In the genomic region with DNA sequence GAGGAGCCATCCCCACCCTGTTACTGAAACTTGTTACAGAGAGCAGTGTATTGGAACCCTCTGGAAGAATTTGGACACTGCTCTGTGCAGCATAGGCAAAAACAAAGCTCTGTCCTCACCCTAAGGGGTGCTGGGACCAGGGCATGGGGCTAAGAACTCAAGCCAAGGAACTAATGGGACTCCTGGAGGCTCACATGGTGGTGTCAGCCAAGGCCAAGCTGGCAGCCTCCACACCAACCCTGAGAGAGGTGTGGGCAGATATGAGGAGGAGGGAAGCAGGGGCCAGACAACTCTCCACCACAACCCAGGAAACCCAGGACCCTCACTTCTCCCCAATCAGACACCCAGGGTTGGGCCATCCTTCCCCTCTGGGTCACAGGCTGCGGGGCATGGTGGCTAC, we compare ENCODE assay signal across 18 mouse cellular contexts.
DNase-seq lines count a peak whose midpoint lies in the region; ATAC-seq and TF ChIP-seq lines count a peak whose summit lies in the region.
"Had no signal": no experiment of that assay in that cellular context is flagged by ENCODE, and none has a peak within 500 bp of the region (broad histone marks: within the 10 kb centered on the region; RNA-seq: fewer than 3 reads in every experiment).

No protein-coding gene starts in this region.

- peaks cover 66% of the 10 kb centered on the region for H3K4me1 ChIP-seq in heart, embryonic 12.5 days (replicated peaks)
- H3K4me1 ChIP-seq in midbrain, embryonic 15.5 days = peaks cover 4% of the 10 kb centered on the region
- H3K4me1 ChIP-seq in midbrain, embryonic 11.5 days (ENCODE audit: control insufficient read depth, insufficient read depth, low read length) = no peaks in the 10 kb centered on the region
- H3K4me1 ChIP-seq: embryonic facial prominence, embryonic 12.5 days; liver, embryonic 12.5 days; midbrain, embryonic 12.5 days; neural tube, embryonic 12.5 days; stomach, embryonic 15.5 days had no signal

- peaks cover 97% of the 10 kb centered on the region for H3K36me3 ChIP-seq in heart, embryonic 12.5 days
- H3K36me3 ChIP-seq in midbrain, embryonic 15.5 days (replicated peaks) = no peaks in the 10 kb centered on the region
- no peaks in the 10 kb centered on the region for H3K36me3 ChIP-seq in midbrain, embryonic 11.5 days (ENCODE audit: control insufficient read depth, insufficient read depth, low read length)

- no peak overlapping the region; the same call in 1 of the 2 replicates for H3K9ac ChIP-seq in heart, embryonic 12.5 days
- no peak overlapping the region for H3K9ac ChIP-seq in midbrain, embryonic 15.5 days
- H3K9ac ChIP-seq in midbrain, embryonic 11.5 days (ENCODE audit: low read length) = no peak overlapping the region
- H3K9ac ChIP-seq: embryonic facial prominence, embryonic 12.5 days; forebrain, postnatal 0 days; limb, embryonic 13.5 days; liver, embryonic 12.5 days; midbrain, embryonic 12.5 days; neural tube, embryonic 12.5 days; stomach, embryonic 15.5 days had no signal

- H3K4me3 ChIP-seq in gastrocnemius, adult 2 months = no peak overlapping the region
- H3K4me3 ChIP-seq in heart, embryonic 12.5 days = no peak overlapping the region
- no peak overlapping the region for H3K4me3 ChIP-seq in midbrain, embryonic 15.5 days
- H3K4me3 ChIP-seq in midbrain, embryonic 11.5 days (ENCODE audit: low read depth, low read length) = no peak overlapping the region
- H3K4me3 ChIP-seq: embryonic facial prominence, embryonic 12.5 days; limb, embryonic 13.5 days; liver, embryonic 12.5 days; midbrain, embryonic 12.5 days; neural tube, embryonic 12.5 days; stomach, embryonic 15.5 days had no signal

- no peak for TF ChIP-seq CTCF in gastrocnemius, adult 2 months (IDR thresholded peaks at IDR 0.05)

- H3K9me3 ChIP-seq in heart, embryonic 12.5 days (replicated peaks) = no peaks in the 10 kb centered on the region
- no peaks in the 10 kb centered on the region for H3K9me3 ChIP-seq in midbrain, embryonic 15.5 days
- H3K9me3 ChIP-seq in midbrain, embryonic 11.5 days (ENCODE audit: control insufficient read depth, low read length) = no peaks in the 10 kb centered on the region
- H3K9me3 ChIP-seq: embryonic facial prominence, embryonic 12.5 days; limb, embryonic 13.5 days; liver, embryonic 12.5 days; midbrain, embryonic 12.5 days; neural tube, embryonic 12.5 days; stomach, embryonic 15.5 days had no signal

- peak overlapping the region; percentile 70 for H3K27ac ChIP-seq in gastrocnemius, adult 2 months
- H3K27ac ChIP-seq in heart, embryonic 12.5 days (ENCODE audit: poor library complexity, severe bottlenecking) = peak overlapping the region; percentile 70
- H3K27ac ChIP-seq in midbrain, embryonic 15.5 days = 0 out of 2 replicates have a peak overlapping the region, but pooled peaks have one; percentile 48
- no peak overlapping the region for H3K27ac ChIP-seq in midbrain, embryonic 11.5 days (ENCODE audit: low read depth, low read length)
- H3K27ac ChIP-seq: embryonic facial prominence, embryonic 12.5 days; limb, embryonic 13.5 days; liver, embryonic 12.5 days; midbrain, embryonic 12.5 days; neural tube, embryonic 12.5 days; stomach, embryonic 15.5 days had no signal

- no peak for DNase-seq in gastrocnemius, adult 2 months
- no peak for DNase-seq in gastrocnemius, adult 8-10 months (ENCODE audit: low spot score in 2 of 2)
- no peak for DNase-seq in heart, postnatal 4 days
- no peak for DNase-seq in midbrain, embryonic 11.5 days (ENCODE audit: low spot score, missing footprints)
- DNase-seq in frontal cortex, adult 2 months (ENCODE audit: extremely low spot score in 1 of 2, low spot score in 1 of 2) = no peak
- DNase-seq: lung, adult 18-20 months; lung, postnatal 10 days; thymus, postnatal 25 days had no signal

- no peak for ATAC-seq in heart, embryonic 12.5 days (ENCODE audit: insufficient number of reproducible peaks, low FRiP score)
- ATAC-seq in midbrain, embryonic 15.5 days (replicated peaks) = no peak
- ATAC-seq in midbrain, embryonic 11.5 days (ENCODE audit: low FRiP score) = no peak
- ATAC-seq: intestine, postnatal 0 days; liver, embryonic 12.5 days had no signal

- 100% methylated on average over 1 of the region's 1 CpGs for WGBS in heart, embryonic 12.5 days
- 90% methylated on average over 1 of the region's 1 CpGs for WGBS in midbrain, embryonic 15.5 days
- 94% methylated on average over 1 of the region's 1 CpGs for WGBS in midbrain, embryonic 11.5 days

- H3K27me3 ChIP-seq in heart, embryonic 12.5 days (replicated peaks) = no peaks in the 10 kb centered on the region
- H3K27me3 ChIP-seq in midbrain, embryonic 15.5 days (replicated peaks) = no peaks in the 10 kb centered on the region
- H3K27me3 ChIP-seq in midbrain, embryonic 11.5 days (ENCODE audit: control insufficient read depth, insufficient read depth, low read length) = no peaks in the 10 kb centered on the region
- H3K27me3 ChIP-seq: embryonic facial prominence, embryonic 12.5 days; limb, embryonic 13.5 days; liver, embryonic 12.5 days; midbrain, embryonic 12.5 days; neural tube, embryonic 12.5 days; stomach, embryonic 15.5 days had no signal

- H3K4me2 ChIP-seq in heart, embryonic 12.5 days = no peak overlapping the region
- H3K4me2 ChIP-seq in midbrain, embryonic 15.5 days = no peak overlapping the region
- H3K4me2 ChIP-seq in midbrain, embryonic 11.5 days = no peak overlapping the region
- H3K4me2 ChIP-seq: embryonic facial prominence, embryonic 12.5 days; limb, embryonic 13.5 days; liver, embryonic 12.5 days; midbrain, embryonic 12.5 days; neural tube, embryonic 12.5 days; stomach, embryonic 15.5 days had no signal

- intact Hi-C loops in gastrocnemius, adult 2 months (cut with DNase I) = no loop called here
